Mouse (Mus musculus): ENCODE data around the gene Ankrd13a. TPM values are rescaled to one million over a fixed set of nuclear protein-coding genes. Genes with fewer than 3 reads are reported as not detected.
A peak's percentile ranks its signal among the peaks of the same experiment; 100 is the strongest.

The Ankrd13a gene
- total RNA-seq, 1 experiment from 2014 or later = 89.4 TPM

DNA sequence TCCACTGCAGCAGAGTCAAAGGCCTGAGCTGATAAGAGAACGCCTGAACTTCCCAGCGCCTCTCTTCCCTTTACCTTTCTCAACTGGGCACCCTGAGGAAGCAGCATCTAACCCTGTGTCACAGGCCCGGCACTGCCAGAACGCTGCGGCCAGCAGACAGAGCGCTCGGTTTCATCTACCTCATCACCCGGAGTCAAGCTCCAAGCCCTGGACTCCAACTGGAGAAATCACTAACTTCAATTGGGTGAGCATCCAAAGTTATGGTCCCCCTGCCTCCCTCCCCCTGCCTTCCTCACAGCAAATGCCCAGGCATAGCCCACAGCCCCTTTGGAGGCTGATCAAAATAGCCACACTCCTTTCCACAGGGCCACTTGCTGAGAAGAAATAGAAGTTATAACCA lies 7.8 kb upstream of the Ankrd13a start:
- no peak for DNase-seq

DNA sequence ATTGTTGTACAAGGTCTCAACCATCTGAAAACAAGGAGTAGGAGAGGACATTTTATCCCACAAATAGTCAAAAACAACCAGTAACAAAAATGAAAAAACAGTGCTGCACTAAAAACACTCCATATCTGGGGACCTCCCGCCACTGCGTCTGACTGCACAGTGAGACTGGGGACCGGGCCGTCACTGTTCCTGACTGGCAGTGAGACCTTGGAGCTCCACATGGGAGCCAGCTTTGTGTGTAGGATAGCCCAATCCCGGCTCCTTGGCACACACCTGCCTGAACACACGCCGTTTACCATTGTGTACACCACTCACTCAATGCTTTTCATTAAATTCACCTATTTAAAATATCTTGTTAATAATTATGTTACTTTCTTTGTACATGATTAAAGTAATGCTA lies 7.3 kb upstream of the Ankrd13a start:
- no peak for DNase-seq

DNA sequence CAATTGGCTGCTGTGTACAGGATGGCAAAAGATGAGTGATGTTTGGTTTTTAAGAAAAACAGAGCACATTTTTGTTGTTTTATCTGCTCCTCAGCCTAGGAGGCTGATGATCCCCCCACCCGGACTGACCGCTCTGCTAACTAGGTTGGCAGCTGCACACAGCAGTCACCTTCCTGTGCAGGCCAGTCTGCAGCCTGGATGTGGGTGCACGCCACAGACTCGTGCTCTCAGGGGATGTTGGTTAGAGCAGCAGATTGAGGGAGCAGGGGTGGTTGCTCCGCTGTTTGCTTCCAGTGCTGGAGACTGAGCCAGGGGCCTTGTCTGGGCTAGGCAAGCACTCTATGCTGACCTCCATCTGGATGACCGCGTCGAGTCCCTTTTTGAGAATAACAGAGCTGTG lies 4.7 kb upstream of the Ankrd13a start:
- no peak for DNase-seq

DNA sequence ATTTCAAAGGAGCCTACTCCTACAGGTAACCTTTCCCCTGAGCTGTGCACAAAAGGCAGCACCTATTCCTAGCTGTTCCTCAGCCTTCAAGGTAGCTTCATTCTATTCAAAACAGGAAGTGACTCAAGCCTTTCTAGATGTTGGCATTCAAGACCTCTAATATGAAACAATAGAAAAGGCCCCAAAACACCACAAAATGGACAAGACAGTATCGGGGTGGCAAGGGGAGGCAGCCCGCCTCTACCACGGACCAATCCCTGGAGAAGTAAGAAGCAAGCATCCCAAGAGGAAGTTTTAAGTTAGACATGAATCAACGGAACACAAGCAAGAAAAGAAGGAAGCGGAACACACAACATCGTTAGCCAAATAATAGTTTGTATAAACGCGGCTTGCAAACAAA lies 2.7 kb upstream of the Ankrd13a start:
- DNase-seq = no peak

DNA sequence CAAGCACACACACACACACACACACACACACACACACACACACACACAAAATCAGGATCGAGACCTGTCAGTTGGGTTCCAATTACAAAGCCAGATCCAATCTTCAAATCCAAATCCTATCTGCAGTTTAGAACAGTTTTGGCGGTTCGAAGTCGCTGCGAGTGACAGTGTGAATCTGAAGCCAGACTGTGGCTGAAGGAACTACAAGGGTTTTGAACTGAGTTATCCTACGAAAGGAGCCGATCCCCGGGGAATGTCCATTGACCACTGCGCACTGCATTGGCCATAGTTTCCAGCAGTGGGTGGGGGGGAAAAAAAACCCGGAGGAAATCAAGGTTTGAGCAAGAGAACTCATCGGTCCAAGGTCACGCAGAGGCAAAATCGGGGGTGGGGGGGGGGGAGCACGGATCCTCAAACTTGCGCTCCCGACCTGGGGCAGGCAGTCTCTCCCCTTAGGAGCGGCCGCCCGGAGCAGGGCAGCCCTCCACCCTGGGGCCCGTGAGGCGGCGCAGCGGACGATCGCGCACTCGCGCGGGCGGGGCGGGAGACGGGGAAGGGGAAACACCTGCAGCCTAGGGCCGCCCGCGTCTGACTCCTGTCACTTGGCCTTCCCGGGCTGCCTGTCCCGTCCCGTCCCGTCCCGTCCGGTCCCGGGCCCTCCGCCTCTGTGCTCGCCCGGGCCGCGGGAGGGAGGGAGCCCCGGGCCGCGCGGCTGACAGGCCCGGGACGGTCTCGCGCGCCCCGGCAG lies 1.8 kb upstream of the Ankrd13a start:
- peak; percentile 83 for DNase-seq

DNA sequence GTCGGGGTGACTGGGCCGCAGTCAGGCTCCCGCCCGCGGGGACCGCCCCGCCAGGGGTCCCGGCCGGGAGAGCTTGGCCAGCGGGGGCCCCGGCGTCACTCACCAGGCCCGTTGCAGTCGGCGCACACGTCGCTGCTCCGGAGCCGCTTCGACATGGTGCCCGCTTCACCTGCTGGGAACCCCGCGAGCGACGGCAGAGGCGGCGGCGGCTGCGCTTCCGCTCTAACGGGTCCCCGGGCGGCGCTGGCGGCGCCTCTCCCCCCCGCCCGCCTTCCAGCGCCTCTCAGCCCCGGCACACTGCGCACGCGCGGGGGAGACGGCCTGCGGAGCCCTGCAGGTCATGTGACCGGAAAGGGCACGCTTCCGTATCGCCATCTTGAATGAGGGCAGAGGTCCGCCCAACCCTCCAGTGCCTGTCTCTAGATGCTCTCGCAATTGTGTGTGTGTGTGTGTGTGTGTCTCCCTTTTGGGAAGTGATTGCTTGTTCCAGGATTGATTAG lies 1.2 kb upstream of the Ankrd13a start:
- DNase-seq = peak; percentile 99

DNA sequence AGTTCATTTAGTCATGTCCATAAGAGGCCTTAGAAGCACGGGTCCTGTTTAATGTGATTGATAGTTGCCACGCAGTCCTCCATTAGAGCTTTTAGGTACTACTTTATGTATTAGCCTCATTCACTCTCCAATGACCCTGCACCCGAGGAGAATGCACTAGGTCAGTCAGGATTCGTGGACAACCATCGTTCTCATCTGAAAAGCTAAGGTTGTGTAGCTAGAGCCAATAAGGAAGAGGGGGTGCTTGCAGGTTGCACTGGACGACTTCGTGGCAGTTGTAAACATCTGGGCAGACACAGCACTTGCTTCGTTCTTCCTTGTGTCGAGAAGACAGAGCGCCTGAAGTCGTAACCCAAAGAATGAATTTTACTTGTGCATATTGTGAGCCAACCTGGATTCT lies 697 bp upstream of the Ankrd13a start:
- no peak for DNase-seq

DNA sequence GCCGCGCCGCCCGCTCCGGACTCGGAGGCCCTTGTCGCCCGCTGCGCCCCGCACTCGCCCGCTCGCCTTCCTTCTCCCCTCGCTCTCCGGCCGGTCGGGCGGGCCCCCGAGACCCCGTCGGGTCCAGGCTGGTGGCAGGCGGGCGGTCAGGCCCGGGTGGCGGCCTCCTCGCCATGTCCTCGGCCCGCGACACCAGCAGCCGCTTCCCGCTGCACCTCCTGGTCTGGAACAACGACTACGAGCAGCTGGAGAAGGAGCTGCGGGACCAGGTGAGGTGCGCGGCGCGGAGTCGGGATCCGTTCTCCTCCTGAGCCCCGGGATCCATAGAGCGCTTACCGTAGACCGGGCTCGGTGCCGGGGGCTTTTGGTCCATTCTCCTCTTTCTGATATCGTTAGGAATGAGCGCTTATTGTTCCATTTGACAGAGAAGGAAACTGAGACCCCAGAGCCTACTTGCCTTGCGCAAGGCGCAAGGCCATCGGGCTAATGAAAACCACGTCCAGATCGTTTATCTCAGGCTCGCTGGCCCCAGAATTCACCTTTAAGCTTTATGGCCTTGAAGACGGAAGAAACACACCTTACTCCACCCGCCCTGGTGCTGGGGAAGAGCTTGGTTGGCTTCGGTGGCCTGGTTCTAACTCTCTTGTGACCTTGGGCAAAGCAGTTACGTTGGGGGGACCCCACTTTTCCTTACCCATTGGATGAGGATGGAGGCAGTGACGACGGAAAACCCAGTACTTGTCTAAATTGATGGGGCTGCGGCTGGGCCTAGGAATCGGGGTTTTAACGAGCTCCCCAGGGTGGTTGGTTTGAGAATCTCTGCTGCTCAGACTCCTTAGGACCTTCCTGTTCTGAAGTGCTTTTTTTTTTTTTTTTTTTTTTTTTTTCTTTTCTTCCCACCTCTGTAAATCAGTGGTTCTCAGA lies 841 bp downstream of the Ankrd13a start, which contains the start of gene Git2:
Gene Git2 (minus strand): TSS at position 462 of the 924 bp plus-strand sequence.
- DNase-seq = no peak

DNA sequence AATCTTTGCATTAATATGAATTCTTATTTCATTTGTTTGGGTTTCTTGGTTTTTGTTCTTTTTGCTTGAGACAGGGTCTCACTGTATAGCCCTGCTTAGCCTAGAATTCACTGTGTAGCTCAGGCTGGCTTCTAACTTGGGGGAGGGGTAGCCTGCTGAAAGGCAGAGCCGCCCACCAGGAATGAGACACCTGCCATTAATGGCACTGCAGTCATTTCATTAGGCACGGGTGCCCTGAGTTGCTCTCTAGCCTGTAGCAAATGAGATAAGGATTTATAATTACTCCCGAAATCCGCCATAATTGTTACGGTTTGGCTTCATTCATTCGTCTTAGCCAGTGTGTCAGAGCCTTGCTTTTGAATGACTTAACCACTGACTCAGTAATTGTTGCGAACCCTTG lies 1.7 kb downstream of the Ankrd13a start:
- DNase-seq = no peak

DNA sequence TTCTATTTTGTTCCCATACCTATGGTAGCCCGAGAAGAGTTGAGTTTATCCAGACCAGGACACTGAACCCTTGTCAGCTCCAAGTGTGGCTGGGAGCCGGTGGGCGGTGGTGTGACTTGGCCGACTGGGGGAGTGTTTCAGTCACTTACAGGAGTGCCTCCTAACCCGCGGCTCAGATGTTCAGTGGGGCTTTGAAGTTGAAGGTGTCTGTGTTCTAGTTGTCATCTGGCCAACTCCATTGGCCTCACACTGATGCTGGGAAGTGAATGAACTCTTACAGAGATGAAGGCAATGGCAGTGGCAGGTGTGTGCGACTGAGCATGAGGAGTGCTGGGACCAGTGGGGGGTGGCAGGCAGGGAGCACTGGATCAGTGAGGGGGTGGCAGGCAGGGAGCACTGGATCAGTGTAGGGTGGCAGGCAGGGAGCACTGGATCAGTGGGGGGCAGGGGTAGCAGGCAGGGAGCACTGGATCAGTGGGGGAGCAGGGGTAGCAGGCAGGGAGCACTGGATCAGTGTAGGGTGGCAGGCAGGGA lies 5.5 kb downstream of the Ankrd13a start:
- no peak for DNase-seq

DNA sequence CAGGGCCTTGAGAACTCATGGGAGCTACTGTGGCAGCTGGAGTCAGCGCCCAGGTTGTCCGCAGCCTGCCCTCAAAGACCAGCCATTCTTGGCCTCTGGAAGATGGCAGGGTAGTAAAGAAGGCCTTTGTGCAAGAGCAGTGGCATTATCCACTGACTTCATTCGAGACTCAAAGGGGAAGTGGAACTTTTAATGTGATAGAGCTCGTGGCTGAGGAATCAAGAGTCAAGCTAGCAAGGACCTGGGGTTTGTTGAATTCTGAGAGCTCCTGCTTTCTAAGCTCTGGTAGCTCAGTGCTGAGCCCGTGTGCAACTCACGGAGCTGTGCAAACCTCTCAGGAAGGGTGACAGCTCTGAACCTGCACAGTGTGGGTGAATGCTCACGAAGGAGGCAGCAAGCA lies 6.4 kb downstream of the Ankrd13a start:
- no peak for DNase-seq

DNA sequence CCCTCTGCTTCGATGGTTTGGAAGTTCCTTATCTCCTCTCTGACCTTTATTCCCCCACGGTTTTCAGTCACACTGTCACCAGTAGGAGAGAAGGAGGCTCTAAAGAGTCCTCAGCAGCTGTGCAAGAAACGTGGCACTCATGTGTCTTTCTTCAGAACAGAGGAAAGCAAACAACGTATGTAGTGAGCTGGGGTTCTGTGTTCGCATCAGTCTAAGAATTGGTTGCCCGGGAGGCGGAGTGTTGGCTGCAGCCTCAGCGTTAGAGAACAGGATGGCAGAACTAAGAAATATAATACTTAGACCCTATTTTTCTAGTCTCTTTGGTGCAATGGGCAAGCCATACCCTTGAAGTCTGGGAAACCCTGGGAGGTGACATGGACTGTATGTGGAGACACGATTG lies 8.5 kb downstream of the Ankrd13a start:
- no peak for DNase-seq

DNA sequence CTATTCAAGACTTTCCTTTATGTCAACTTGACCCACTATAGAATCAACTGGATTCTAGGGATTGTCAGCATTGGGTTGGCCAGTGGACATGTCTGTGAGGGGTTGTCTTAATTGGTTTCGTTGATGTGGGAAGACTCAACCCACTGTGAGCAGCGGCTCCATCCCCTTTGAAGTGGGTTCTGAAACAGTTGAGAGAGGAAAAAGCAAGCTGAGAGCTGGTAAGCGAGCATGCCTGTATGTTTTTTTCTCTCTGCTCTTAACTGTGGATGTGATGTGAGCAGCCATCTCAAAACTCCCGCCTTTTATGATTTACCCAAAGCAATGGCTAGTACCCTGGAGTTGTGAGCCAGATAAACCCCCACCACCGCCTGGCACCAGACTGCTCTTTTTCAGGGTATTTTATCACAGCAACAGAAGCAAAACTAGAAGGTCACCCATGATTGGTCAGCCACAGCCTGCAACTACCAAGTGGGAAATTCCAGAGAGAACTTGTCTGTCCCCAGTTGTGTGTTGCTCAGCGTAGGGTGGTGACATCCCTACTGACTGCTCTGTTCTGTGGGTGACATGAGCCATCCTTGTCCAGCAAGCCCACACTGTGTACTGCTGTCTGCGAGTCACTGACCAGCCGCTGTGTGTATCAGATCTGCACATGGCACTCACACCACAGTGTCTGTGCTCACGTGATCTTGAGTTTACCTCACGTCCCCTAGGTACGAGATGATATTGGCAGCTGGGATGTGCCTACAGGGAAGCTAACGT lies 9.1 kb downstream of the Ankrd13a start:
- DNase-seq = peak; percentile 43

DNA sequence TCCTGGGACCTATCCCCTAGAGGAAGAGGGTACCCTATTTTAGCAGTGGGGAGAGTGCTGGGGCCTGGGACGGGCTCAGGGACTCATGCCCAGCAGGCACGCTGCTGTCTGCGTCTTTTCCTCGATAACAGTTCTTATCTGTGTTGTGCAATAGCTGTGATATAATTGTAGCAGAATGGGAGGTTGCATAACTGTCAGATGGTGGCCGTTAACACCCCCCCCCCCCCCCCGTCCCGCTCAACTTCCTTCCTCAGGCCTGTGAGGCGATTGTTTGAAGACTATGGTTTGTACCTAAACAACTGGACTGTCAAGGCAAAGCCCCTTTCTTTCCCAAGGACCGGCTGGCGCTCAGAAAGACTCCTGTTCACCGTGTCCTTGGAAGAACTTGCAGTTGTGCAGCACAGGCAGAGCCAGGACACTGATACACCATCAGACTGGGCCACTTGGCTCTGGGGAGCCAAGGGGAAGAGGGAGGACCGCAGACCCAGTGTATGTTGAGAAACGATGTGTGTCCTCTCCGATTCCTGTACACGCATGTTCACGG lies 10.2 kb downstream of the Ankrd13a start:
- peak; percentile 57 for DNase-seq

DNA sequence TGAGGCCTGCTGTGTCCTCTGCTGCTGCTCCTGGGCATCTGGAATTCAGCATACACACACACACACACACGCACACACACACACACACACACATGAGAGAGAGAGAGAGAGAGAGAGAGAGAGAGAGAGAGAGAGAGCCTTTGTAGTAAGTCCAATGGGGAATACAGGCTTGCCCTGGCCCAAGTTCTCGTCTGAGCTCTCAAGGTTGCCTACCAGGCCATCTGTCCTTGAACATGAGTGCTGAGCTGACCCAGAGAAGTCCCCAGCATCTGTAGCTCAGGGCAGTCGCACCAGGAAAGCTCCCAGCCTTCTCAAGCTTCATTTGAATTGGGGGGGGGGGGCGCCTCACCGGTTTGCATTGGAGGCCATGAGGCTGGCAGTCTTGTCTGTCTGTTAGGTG lies 10.7 kb downstream of the Ankrd13a start:
- peak; percentile 61 for DNase-seq

DNA sequence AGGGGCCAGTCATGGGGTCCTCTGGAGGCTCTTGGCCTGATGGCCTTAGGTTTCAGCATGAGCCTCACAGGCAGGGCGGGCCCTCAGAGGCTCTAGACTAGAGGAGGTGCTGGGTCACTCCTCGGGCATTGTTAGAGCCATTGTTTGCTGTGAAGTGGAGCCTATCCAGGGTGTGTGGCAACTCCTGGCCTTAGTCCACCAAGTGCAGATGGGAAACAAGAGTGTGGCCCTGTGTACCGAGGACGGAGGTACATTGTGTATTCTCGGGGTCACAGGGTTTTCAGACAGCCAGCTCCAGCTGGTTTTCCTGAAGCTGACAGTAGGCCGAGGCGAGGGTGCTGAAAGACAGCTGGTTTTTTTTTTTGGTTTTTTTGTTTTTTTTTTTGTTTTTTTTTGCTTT lies 18.8 kb downstream of the Ankrd13a start:
- DNase-seq = no peak

DNA sequence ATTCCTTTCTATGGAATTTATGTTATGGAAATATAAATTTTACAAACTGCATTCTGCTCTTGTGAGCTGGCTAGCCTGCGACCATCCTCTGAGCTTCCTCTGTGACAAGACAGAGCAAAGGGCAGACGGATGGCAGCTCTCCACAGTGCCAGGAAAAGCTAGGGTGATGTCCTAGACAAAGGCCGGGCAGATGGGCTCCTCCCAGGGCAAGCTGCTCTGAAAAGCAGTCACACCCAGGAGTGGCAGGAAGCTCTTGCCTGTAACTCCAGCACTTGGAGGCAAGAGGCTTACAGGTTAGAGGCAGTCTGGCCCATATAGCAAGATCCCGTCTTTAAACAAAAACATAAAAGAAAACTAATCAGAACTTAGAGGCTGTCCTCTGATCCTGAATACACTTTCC lies 20.1 kb downstream of the Ankrd13a start:
- no peak for DNase-seq

DNA sequence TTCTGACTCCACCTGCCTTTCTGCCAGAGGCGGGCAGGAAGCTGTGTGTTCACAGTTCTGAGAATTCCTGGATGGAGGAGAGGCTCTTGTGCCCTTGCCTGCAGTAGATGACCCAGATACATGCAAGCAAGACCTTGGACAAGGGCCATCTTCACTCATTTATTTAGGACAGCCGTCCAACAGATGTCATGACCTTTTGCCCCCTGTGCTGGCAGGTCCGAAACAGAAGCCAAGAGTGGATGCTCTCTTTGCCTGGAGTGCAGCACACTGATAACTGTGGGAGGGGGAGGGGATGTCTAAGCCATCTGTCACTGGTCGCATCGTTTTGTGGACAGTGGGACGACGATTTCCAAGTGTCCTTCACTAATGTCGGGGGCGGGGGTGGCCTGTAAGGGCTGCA lies 20.8 kb downstream of the Ankrd13a start:
- peak; percentile 66 for DNase-seq

DNA sequence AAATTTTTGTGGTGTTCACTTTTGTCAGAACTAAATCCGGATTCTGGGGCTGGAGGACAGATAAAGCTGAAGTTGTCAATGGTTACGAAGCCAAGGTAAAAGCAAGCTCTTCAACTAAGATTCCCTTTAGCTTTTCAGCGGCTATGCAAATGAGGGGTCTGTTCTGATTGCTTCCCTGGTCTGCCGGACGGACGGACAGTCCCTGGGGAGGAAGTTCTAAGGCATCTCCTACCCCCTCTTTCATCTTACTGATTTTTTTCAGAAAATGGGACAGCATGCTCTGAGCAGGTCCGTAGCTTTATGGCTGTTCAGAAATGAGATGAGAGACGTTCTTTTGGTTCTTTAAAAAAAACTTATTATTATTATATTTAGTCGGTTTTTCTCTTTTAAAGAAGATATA lies 21.2 kb downstream of the Ankrd13a start:
- no peak for DNase-seq

DNA sequence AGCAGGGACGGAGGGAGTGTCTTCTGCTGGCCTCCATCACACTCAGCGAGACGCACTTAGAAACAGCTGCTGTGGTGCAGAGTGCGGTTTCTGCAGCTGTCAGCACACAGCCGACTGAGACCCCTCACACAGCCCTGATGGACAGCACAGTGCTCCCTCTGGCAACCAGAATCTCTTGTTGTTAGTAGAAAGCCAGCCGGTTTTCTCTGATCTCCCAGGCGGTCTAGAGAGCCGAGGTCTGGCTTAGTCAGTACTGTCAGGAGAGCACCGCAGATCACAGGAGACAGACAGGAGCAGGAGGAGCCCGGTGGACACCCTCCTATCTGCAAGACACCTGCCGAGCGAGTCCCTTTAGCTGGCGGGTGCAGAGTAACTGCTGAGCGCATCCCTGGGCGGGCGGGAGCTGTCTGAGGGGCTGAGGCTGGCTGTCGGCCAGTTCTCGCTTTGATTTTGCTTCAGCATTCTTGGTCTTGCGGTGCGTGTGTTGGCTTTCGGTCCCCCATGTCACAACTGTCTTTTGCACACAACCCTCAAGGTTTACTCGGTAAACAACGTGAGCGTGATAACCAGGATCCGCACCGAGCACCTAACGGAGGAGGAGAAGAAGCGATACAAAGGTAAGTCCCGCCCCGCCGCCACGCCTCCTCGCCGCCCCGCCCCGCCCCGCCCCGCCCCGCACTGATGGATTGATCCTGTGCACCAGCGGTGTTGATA lies 22.0 kb downstream of the Ankrd13a start:
- DNase-seq = peak; percentile 39

DNA sequence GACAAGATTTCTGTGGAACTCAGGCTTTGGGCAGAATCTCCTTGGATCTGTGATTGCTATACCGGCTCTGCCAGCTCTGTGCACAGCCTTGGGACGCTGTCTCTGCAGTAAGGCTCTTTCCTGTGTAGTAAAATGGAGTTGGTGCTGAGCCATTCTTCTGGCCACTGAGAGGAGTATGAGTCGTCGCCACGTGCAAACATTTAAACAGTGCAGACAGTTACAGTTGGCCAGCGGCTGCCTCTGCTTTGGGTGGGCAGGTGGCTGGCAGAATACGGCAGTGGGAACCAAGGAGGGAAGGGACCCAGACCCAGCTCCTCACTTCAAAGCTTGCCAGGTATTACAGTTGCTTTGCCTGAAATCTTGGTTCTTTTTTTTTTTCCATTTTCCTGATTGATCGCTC lies 22.8 kb downstream of the Ankrd13a start:
- DNase-seq = no peak
